Mouse (Mus musculus): ENCODE measurements around the gene Hist3h2ba. TPM values are rescaled to one million over a fixed set of nuclear protein-coding genes. Genes with fewer than 3 reads are reported as not detected.
A peak's percentile ranks its signal among the peaks of the same experiment; 100 is the strongest.

The Hist3h2ba gene
- polyA plus RNA-seq, 1 experiment from 2014 or later, result 31.7 TPM

GRCm38 (mm10) chr11:58970831-58971530, 22.3 kb downstream of the Hist3h2ba start:
- peaks cover 35% of the 10 kb centered on the region for H3K36me3 ChIP-seq
- H3K4me3 ChIP-seq, result no peak overlapping the region
- H3K4me1 ChIP-seq, result no peaks in the 10 kb centered on the region
- 87% methylated on average over 21 of the region's 21 CpGs for WGBS
- H3K4me2 ChIP-seq, result no peak overlapping the region
- ATAC-seq (ENCODE audit: insufficient number of reproducible peaks, low FRiP score, low TSS enrichment, low read depth), result peak; percentile 53
- no peak overlapping the region for H3K27ac ChIP-seq
- no peak overlapping the region for H3K9ac ChIP-seq
- H3K27me3 ChIP-seq, result no peaks in the 10 kb centered on the region
- no peaks in the 10 kb centered on the region for H3K9me3 ChIP-seq

GRCm38 (mm10) chr11:58971796-58972195, 23.1 kb downstream of the Hist3h2ba start:
- H3K36me3 ChIP-seq, result peaks cover 35% of the 10 kb centered on the region
- peaks cover under 1% of the 10 kb centered on the region; the same call in 1 of the 2 replicates for H3K4me1 ChIP-seq
- H3K4me2 ChIP-seq, result no peak overlapping the region
- no peaks in the 10 kb centered on the region for H3K9me3 ChIP-seq
- no peak overlapping the region for H3K27ac ChIP-seq
- H3K9ac ChIP-seq, result no peak overlapping the region
- 95% methylated on average over 3 of the region's 3 CpGs for WGBS
- ATAC-seq (ENCODE audit: insufficient number of reproducible peaks, low FRiP score, low TSS enrichment, low read depth), result no peak
- no peaks in the 10 kb centered on the region for H3K27me3 ChIP-seq
- H3K4me3 ChIP-seq, result no peak overlapping the region

GRCm38 (mm10) chr11:58974414-58974813, 25.7 kb downstream of the Hist3h2ba start:
- Histone ChIP-seq H3K27ac (no peak overlapping the region), H3K4me1 (peaks cover 15% of the 10 kb centered on the region), H3K4me2 (no peak overlapping the region), H3K9me3 (no peaks in the 10 kb centered on the region), H3K27me3 (no peaks in the 10 kb centered on the region), H3K9ac (no peak overlapping the region), H3K36me3 (peaks cover 29% of the 10 kb centered on the region), H3K4me3 (no peak overlapping the region)
- 90% methylated on average over 3 of the region's 3 CpGs for WGBS
- no peak for ATAC-seq (ENCODE audit: insufficient number of reproducible peaks, low FRiP score, low TSS enrichment, low read depth)

- no peaks in the 10 kb centered on the region for H3K9me3 ChIP-seq
- peaks cover 11% of the 10 kb centered on the region; the same call in 1 of the 2 replicates for H3K36me3 ChIP-seq
- peak overlapping the region; percentile 95 for H3K9ac ChIP-seq
- 0% methylated on average over 29 of the region's 29 CpGs for WGBS
- H3K27me3 ChIP-seq, result no peaks in the 10 kb centered on the region
- ATAC-seq (ENCODE audit: insufficient number of reproducible peaks, low FRiP score, low TSS enrichment, low read depth), result no peak
- H3K27ac ChIP-seq, result peak overlapping the region; percentile 84
- H3K4me2 ChIP-seq, result peak overlapping the region; percentile 98
- peaks cover 41% of the 10 kb centered on the region for H3K4me1 ChIP-seq
- peak overlapping the region; percentile 98 for H3K4me3 ChIP-seq
These were observed 28.4 kb downstream of the Hist3h2ba start for GRCm38 (mm10) chr11:58977150-58977549.

GRCm38 (mm10) chr11:58977607-58978026, 28.9 kb downstream of the Hist3h2ba start:
- Histone ChIP-seq H3K4me3 (peak overlapping the region; percentile 98), H3K4me1 (peaks cover 42% of the 10 kb centered on the region), H3K27me3 (no peaks in the 10 kb centered on the region), H3K9me3 (no peaks in the 10 kb centered on the region), H3K36me3 (peaks cover 13% of the 10 kb centered on the region), H3K27ac (peak overlapping the region; percentile 84), H3K9ac (peak overlapping the region; percentile 95), H3K4me2 (peak overlapping the region; percentile 98)
- ATAC-seq (ENCODE audit: insufficient number of reproducible peaks, low FRiP score, low TSS enrichment, low read depth), result no peak
- WGBS, result under 1% methylated on average over 21 of the region's 21 CpGs

GRCm38 (mm10) chr11:58978027-58978705, 29.4 kb downstream of the Hist3h2ba start, which contains the start of gene Trim11:
Gene Trim11, plus strand, starts transcription at chr11:58978093.
- WGBS, result under 1% methylated on average over 64 of the region's 64 CpGs
- Histone ChIP-seq H3K9me3 (no peaks in the 10 kb centered on the region), H3K27ac (peak within 1 kb of the TSS; percentile 84), H3K4me2 (peak within 1 kb of the TSS; percentile 98), H3K36me3 (peaks cover 17% of the 10 kb centered on the region), H3K27me3 (no peaks in the 10 kb centered on the region), H3K4me1 (peaks cover 42% of the 10 kb centered on the region), H3K4me3 (peak within 1 kb of the TSS; percentile 98), H3K9ac (peak within 1 kb of the TSS; percentile 95)
- peak; percentile 54; the same call in 1 of the 2 replicates for ATAC-seq (ENCODE audit: insufficient number of reproducible peaks, low FRiP score, low TSS enrichment, low read depth)

GRCm38 (mm10) chr11:58978706-58979030, 29.9 kb downstream of the Hist3h2ba start:
- ATAC-seq (ENCODE audit: insufficient number of reproducible peaks, low FRiP score, low TSS enrichment, low read depth), result no peak
- WGBS, result under 1% methylated on average over 5 of the region's 5 CpGs
- H3K27ac ChIP-seq, result peak overlapping the region; percentile 84; the same call in 1 of the 2 replicates

GRCm38 (mm10) chr11:58979183-58979582, 30.5 kb downstream of the Hist3h2ba start:
- Histone ChIP-seq H3K4me3 (peak overlapping the region; percentile 98), H3K9ac (peak overlapping the region; percentile 24; the same call in 1 of the 2 replicates), H3K36me3 (peaks cover 24% of the 10 kb centered on the region), H3K4me1 (peaks cover 42% of the 10 kb centered on the region), H3K9me3 (no peaks in the 10 kb centered on the region), H3K27ac (no peak overlapping the region), H3K4me2 (peak overlapping the region; percentile 98), H3K27me3 (no peaks in the 10 kb centered on the region)
- no peak for ATAC-seq (ENCODE audit: insufficient number of reproducible peaks, low FRiP score, low TSS enrichment, low read depth)
- WGBS, result 72% methylated on average over 3 of the region's 3 CpGs

More at GRCm38 (mm10) chr11:58978706-58979030, 29.9 kb downstream of the Hist3h2ba start:
- peaks cover 18% of the 10 kb centered on the region for H3K36me3 ChIP-seq
- no peaks in the 10 kb centered on the region for H3K9me3 ChIP-seq
- H3K4me1 ChIP-seq, result peaks cover 42% of the 10 kb centered on the region
- peak overlapping the region; percentile 98 for H3K4me3 ChIP-seq
- H3K4me2 ChIP-seq, result peak overlapping the region; percentile 98
- H3K27me3 ChIP-seq, result no peaks in the 10 kb centered on the region
- peak overlapping the region; percentile 95 for H3K9ac ChIP-seq

- H3K9me3 ChIP-seq, result no peaks in the 10 kb centered on the region
- H3K27me3 ChIP-seq, result no peaks in the 10 kb centered on the region
- no peak for ATAC-seq (ENCODE audit: insufficient number of reproducible peaks, low FRiP score, low TSS enrichment, low read depth)
- peak overlapping the region; percentile 98 for H3K4me2 ChIP-seq
- H3K4me3 ChIP-seq, result peak overlapping the region; percentile 98
- H3K36me3 ChIP-seq, result peaks cover 25% of the 10 kb centered on the region
- H3K9ac ChIP-seq, result peak overlapping the region; percentile 24; the same call in 1 of the 2 replicates
- WGBS, result 62% methylated on average over 7 of the region's 7 CpGs
- peaks cover 42% of the 10 kb centered on the region for H3K4me1 ChIP-seq
- no peak overlapping the region for H3K27ac ChIP-seq
These were observed 30.9 kb downstream of the Hist3h2ba start for GRCm38 (mm10) chr11:58979661-58980060.

GRCm38 (mm10) chr11:58980381-58980990, 31.8 kb downstream of the Hist3h2ba start:
- no peaks in the 10 kb centered on the region for H3K27me3 ChIP-seq
- H3K4me2 ChIP-seq, result peak overlapping the region; percentile 98
- peaks cover 42% of the 10 kb centered on the region for H3K4me1 ChIP-seq
- H3K9me3 ChIP-seq, result no peaks in the 10 kb centered on the region
- H3K36me3 ChIP-seq, result peaks cover 31% of the 10 kb centered on the region
- H3K9ac ChIP-seq, result no peak overlapping the region
- no peak overlapping the region; the same call in 1 of the 2 replicates for H3K27ac ChIP-seq
- no peak overlapping the region for H3K4me3 ChIP-seq
- no peak for ATAC-seq (ENCODE audit: insufficient number of reproducible peaks, low FRiP score, low TSS enrichment, low read depth)
- WGBS, result 56% methylated on average over 5 of the region's 5 CpGs

- H3K4me3 ChIP-seq, result no peak overlapping the region
- H3K9me3 ChIP-seq, result no peaks in the 10 kb centered on the region
- H3K4me1 ChIP-seq, result peaks cover 42% of the 10 kb centered on the region
- 0 out of 2 replicates have a peak, but pooled peaks have one; percentile 54 for ATAC-seq (ENCODE audit: insufficient number of reproducible peaks, low FRiP score, low TSS enrichment, low read depth)
- peaks cover 44% of the 10 kb centered on the region for H3K36me3 ChIP-seq
- WGBS, result 45% methylated on average over 14 of the region's 14 CpGs
- no peak overlapping the region for H3K9ac ChIP-seq
- H3K4me2 ChIP-seq, result no peak overlapping the region
- 0 out of 2 replicates have a peak overlapping the region, but pooled peaks have one; percentile 5 for H3K27ac ChIP-seq
- no peaks in the 10 kb centered on the region for H3K27me3 ChIP-seq
These were observed 33.1 kb downstream of the Hist3h2ba start for GRCm38 (mm10) chr11:58981541-58982447.
